Mouse (Mus musculus): ENCODE results near the gene Zbtb8b.

The Zbtb8b gene

GRCm38 (mm10) chr4:129376961-129377545 is 63.6 kb downstream of the Zbtb8b start:
- in situ Hi-C loops (cut with MboI, MseI), result no loop called here

GRCm38 (mm10) chr4:129375821-129376220 is 64.8 kb downstream of the Zbtb8b start:
- in situ Hi-C loops (cut with MboI, MseI), result no loop called here

Data from T-helper 1 cell (primary cell).